Mouse (Mus musculus): Measurements from ENCODE around the gene Gramd2. TPM values are rescaled to one million over a fixed set of nuclear protein-coding genes. Genes with fewer than 3 reads are reported as not detected.
"Not testable (repeated sequence)": the region's sequence is repeated elsewhere in the genome, so short reads cannot be mapped to it uniquely, and the experiment has no call there.

The Gramd2 gene
- polyA plus RNA-seq, 1 experiment from 2014 or later = 3.5 TPM

- ATAC-seq = no peak
Observed at GRCm38 (mm10) chr9:59735394-59735793, 55.5 kb downstream of the Gramd2 start.

GRCm38 (mm10) chr9:59740593-59740992 lies 60.6 kb downstream of the Gramd2 start:
- CTCF ChIA-PET = interaction anchor here (1.0 kb wide), 1 partner anchor 11 kb away, joined by 3 read pairs; no protein-coding TSS in a partner anchor
- no peak for TF ChIP-seq CTCF (IDR thresholded peaks at IDR 0.05)
- in situ Hi-C loops (cut with MboI; ENCODE audit: low pct_unique_long_range_greater_than_20kb) = no loop called here
- POLR2A ChIA-PET = no interaction called here
- H3K27me3 ChIP-seq = no peaks in the 10 kb centered on the region
- peak; percentile 59 for DNase-seq (ENCODE audit: low read depth, low spot score)
- no peak for ATAC-seq

More at GRCm38 (mm10) chr9:59735394-59735793, 55.5 kb downstream of the Gramd2 start:
- in situ Hi-C loops (cut with MboI; ENCODE audit: low pct_unique_long_range_greater_than_20kb) = no loop called here
- no peak for DNase-seq (ENCODE audit: low read depth, low spot score)
- CTCF ChIA-PET = no interaction called here
- POLR2A ChIA-PET = no interaction called here
- no peak for TF ChIP-seq CTCF (IDR thresholded peaks at IDR 0.05)
- no peaks in the 10 kb centered on the region for H3K27me3 ChIP-seq

- no peaks in the 10 kb centered on the region for H3K27me3 ChIP-seq
- no peak for TF ChIP-seq CTCF (IDR thresholded peaks at IDR 0.05)
- ATAC-seq (no peak), DNase-seq (ENCODE audit: low read depth, low spot score) (no peak)
- ChIA-PET CTCF (no interaction called here), POLR2A (interaction anchor here (1.3 kb wide), 1 partner anchor 19 kb away, joined by 4 read pairs; no protein-coding TSS in a partner anchor)
- in situ Hi-C loops (cut with MboI; ENCODE audit: low pct_unique_long_range_greater_than_20kb) = no loop called here
Observed at GRCm38 (mm10) chr9:59743903-59744302, 64.0 kb downstream of the Gramd2 start.

GRCm38 (mm10) chr9:59748387-59748786 lies 68.4 kb downstream of the Gramd2 start:
- CTCF ChIA-PET = interaction anchor here (1.1 to 2.7 kb wide), 5 partner anchors 10 to 42 kb away, joined by 3 to 14 read pairs (median 4); no protein-coding TSS in a partner anchor
- DNase-seq (ENCODE audit: low read depth, low spot score) (no peak), ATAC-seq (no peak)
- in situ Hi-C loops (cut with MboI; ENCODE audit: low pct_unique_long_range_greater_than_20kb) = no loop called here
- no peak for TF ChIP-seq CTCF (IDR thresholded peaks at IDR 0.05)
- no peaks in the 10 kb centered on the region for H3K27me3 ChIP-seq
- POLR2A ChIA-PET = interaction anchor here (0.7 to 3.8 kb wide), 4 partner anchors 9 to 33 kb away, joined by 3 to 26 read pairs (median 13); no protein-coding TSS in a partner anchor

- POLR2A ChIA-PET = interaction anchor here (0.6 to 3.8 kb wide), 6 partner anchors 10 to 56 kb away, joined by 3 to 26 read pairs (median 5); no protein-coding TSS in a partner anchor
- in situ Hi-C loops (cut with MboI; ENCODE audit: low pct_unique_long_range_greater_than_20kb) = no loop called here
- TF ChIP-seq CTCF (IDR thresholded peaks at IDR 0.05) = no peak
- CTCF ChIA-PET = interaction anchor here (0.6 to 2.7 kb wide), 7 partner anchors 10 to 41 kb away, joined by 3 to 14 read pairs (median 4); no protein-coding TSS in a partner anchor
- ATAC-seq (no peak), DNase-seq (ENCODE audit: low read depth, low spot score) (no peak)
- H3K27me3 ChIP-seq = no peaks in the 10 kb centered on the region
Observed at GRCm38 (mm10) chr9:59748969-59749368, 69.0 kb downstream of the Gramd2 start.

GRCm38 (mm10) chr9:59749581-59750265 lies 69.8 kb downstream of the Gramd2 start:
- DNase-seq (ENCODE audit: low read depth, low spot score) (no peak), ATAC-seq (no peak)
- no peak for TF ChIP-seq CTCF (IDR thresholded peaks at IDR 0.05)
- ChIA-PET CTCF (interaction anchor here (0.9 to 2.7 kb wide), 4 partner anchors 12 to 41 kb away, joined by 3 to 14 read pairs (median 4); no protein-coding TSS in a partner anchor), POLR2A (interaction anchor here (0.6 to 3.8 kb wide), 5 partner anchors 9 to 26 kb away, joined by 4 to 26 read pairs (median 6); no protein-coding TSS in a partner anchor)
- no peaks in the 10 kb centered on the region for H3K27me3 ChIP-seq
- in situ Hi-C loops (cut with MboI; ENCODE audit: low pct_unique_long_range_greater_than_20kb) = no loop called here

- ChIA-PET POLR2A (interaction anchor here (0.6 to 3.8 kb wide), 3 partner anchors 8 to 27 kb away, joined by 4 to 26 read pairs (median 23); no protein-coding TSS in a partner anchor), CTCF (interaction anchor here (1.2 to 1.9 kb wide), 2 partner anchors 26 to 27 kb away, joined by 3 to 4 read pairs; no protein-coding TSS in a partner anchor)
- in situ Hi-C loops (cut with MboI; ENCODE audit: low pct_unique_long_range_greater_than_20kb) = no loop called here
- H3K27me3 ChIP-seq = no peaks in the 10 kb centered on the region
- no peak for TF ChIP-seq CTCF (IDR thresholded peaks at IDR 0.05)
- ATAC-seq = peak; percentile 63
- DNase-seq (ENCODE audit: low read depth, low spot score) = peak; percentile 92
Observed at GRCm38 (mm10) chr9:59750267-59751065, 70.5 kb downstream of the Gramd2 start, which contains the start of the genes Senp8 and Myo9a. Senp8 (minus strand) TSS chr9:59750710. Myo9a (plus strand) TSS chr9:59750896.

- no peak for TF ChIP-seq CTCF (IDR thresholded peaks at IDR 0.05)
- in situ Hi-C loops (cut with MboI; ENCODE audit: low pct_unique_long_range_greater_than_20kb) = no loop called here
- peak; percentile 93 for ATAC-seq
- DNase-seq (ENCODE audit: low read depth, low spot score) = no peak
- no peaks in the 10 kb centered on the region for H3K27me3 ChIP-seq
- CTCF ChIA-PET = interaction anchor here (1.2 to 1.9 kb wide), 2 partner anchors 26 to 27 kb away, joined by 3 to 4 read pairs; no protein-coding TSS in a partner anchor
- POLR2A ChIA-PET = interaction anchor here (0.6 to 3.8 kb wide), 3 partner anchors 24 to 68 kb away, joined by 4 to 26 read pairs (median 23); no protein-coding TSS in a partner anchor
Observed at GRCm38 (mm10) chr9:59751066-59751581, 71.2 kb downstream of the Gramd2 start.

- DNase-seq (ENCODE audit: low read depth, low spot score) (no peak), ATAC-seq (no peak)
- in situ Hi-C loops (cut with MboI; ENCODE audit: low pct_unique_long_range_greater_than_20kb) = no loop called here
- POLR2A ChIA-PET = interaction anchor here (3.8 kb wide), 1 partner anchor 25 kb away, joined by 26 read pairs; no protein-coding TSS in a partner anchor
- H3K27me3 ChIP-seq = no peaks in the 10 kb centered on the region
- CTCF ChIA-PET = interaction anchor here (0.9 to 1.9 kb wide), 2 partner anchors 14 to 27 kb away, joined by 3 to 4 read pairs; no protein-coding TSS in a partner anchor
- TF ChIP-seq CTCF (IDR thresholded peaks at IDR 0.05) = no peak
Observed at GRCm38 (mm10) chr9:59751966-59752365, 72.0 kb downstream of the Gramd2 start.

GRCm38 (mm10) chr9:59755199-59755598 lies 75.3 kb downstream of the Gramd2 start:
- no peaks in the 10 kb centered on the region for H3K27me3 ChIP-seq
- in situ Hi-C loops (cut with MboI; ENCODE audit: low pct_unique_long_range_greater_than_20kb) = no loop called here
- DNase-seq (ENCODE audit: low read depth, low spot score) (no peak), ATAC-seq (no peak)
- POLR2A ChIA-PET = no interaction called here
- CTCF ChIA-PET = no interaction called here
- no peak for TF ChIP-seq CTCF (IDR thresholded peaks at IDR 0.05)

- H3K27me3 ChIP-seq; ATAC-seq; in situ Hi-C loops (cut with MboI; ENCODE audit: low pct_unique_long_range_greater_than_20kb); DNase-seq (ENCODE audit: low read depth, low spot score); POLR2A ChIA-PET: not testable (repeated sequence)
- CTCF ChIA-PET = interaction anchor here (1.1 to 1.4 kb wide), 2 partner anchors 33 to 212 kb away, joined by 3 read pairs; no protein-coding TSS in a partner anchor
Observed at GRCm38 (mm10) chr9:59757016-59757415, 77.1 kb downstream of the Gramd2 start.

Data from Patski (cell line).